Mouse (Mus musculus) heart, adult 2 months (tissue): ENCODE measurements at regions not wholly inside any gene's neighbourhood (a gene's known extent, or its start where the extent isn't known, plus 50 kb on each side); places are given as distances from the start of the nearest gene placed in this dataset.

Source experiments
- CTCF ChIP-seq: fragments of 200-600 bp; IDR thresholded peaks from 2 replicates; pipeline ENCODE4 v1.8.1; 2022; ENCODE audit warnings: antibody characterized with exemption, mild to moderate bottlenecking, moderate library complexity
- POLR2A ChIP-seq: fragments of 200-500 bp; IDR thresholded peaks from 2 replicates; pipeline ENCODE4 v1.6.1; 2011; ENCODE audit warnings: mild to moderate bottlenecking, low read depth, low read length, control low read depth; ENCODE audit not compliant: insufficient read depth

GRCm38 (mm10) chr13:75542253-75542945 lies 164.2 kb upstream of the Ell2 start:
- TF ChIP-seq CTCF (no peak), POLR2A (no peak)
